Mouse (Mus musculus) gastrocnemius, postnatal 25 days (tissue): ENCODE measurements at regions not wholly inside any gene's neighbourhood (a gene's known extent, or its start where the extent isn't known, plus 50 kb on each side); places are given as distances from the start of the nearest gene placed in this dataset.

Experiments used
- DNase-seq: peaks from one replicate; pipeline ENCODE4 v3.0.0; 2022

- no peak for DNase-seq
Measured at GRCm38 (mm10) chr16:9354331-9355030, 524.6 kb downstream of the 1810013L24Rik start.

- no peak for DNase-seq
Measured at GRCm38 (mm10) chr16:9358651-9359050, 528.8 kb downstream of the 1810013L24Rik start.

GRCm38 (mm10) chr16:9359399-9360135 lies 529.7 kb downstream of the 1810013L24Rik start:
- DNase-seq, result no peak

- DNase-seq, result no peak
Measured at GRCm38 (mm10) chr16:9360741-9361255, 530.9 kb downstream of the 1810013L24Rik start.

- DNase-seq, result no peak
Measured at GRCm38 (mm10) chr16:9362116-9362515, 532.2 kb downstream of the 1810013L24Rik start.

GRCm38 (mm10) chr16:9364105-9364504 lies 534.2 kb downstream of the 1810013L24Rik start:
- DNase-seq, result no peak

- no peak for DNase-seq
Measured at GRCm38 (mm10) chr16:9390986-9391385, 561.1 kb downstream of the 1810013L24Rik start.

GRCm38 (mm10) chr16:9404736-9405135 lies 574.8 kb downstream of the 1810013L24Rik start:
- DNase-seq, result no peak

- no peak for DNase-seq
Measured at GRCm38 (mm10) chr16:9408196-9408595, 578.3 kb downstream of the 1810013L24Rik start.

GRCm38 (mm10) chr16:9430509-9430908 lies 564.9 kb downstream of the Grin2a start:
- DNase-seq, result no peak

- DNase-seq, result no peak
Measured at GRCm38 (mm10) chr16:9439300-9439856, 556.0 kb downstream of the Grin2a start.

GRCm38 (mm10) chr16:9439891-9440290 lies 555.5 kb downstream of the Grin2a start:
- DNase-seq, result no peak

GRCm38 (mm10) chr16:9452058-9452457 lies 543.3 kb downstream of the Grin2a start:
- DNase-seq, result no peak

- no peak for DNase-seq
Measured at GRCm38 (mm10) chr16:9457574-9457973, 537.8 kb downstream of the Grin2a start.

- DNase-seq, result no peak
Measured at GRCm38 (mm10) chr16:9462497-9462896, 532.9 kb downstream of the Grin2a start.

- no peak for DNase-seq
Measured at GRCm38 (mm10) chr16:9469394-9469793, 526.0 kb downstream of the Grin2a start.

- DNase-seq, result no peak
Measured at GRCm38 (mm10) chr16:9485291-9485690, 510.1 kb downstream of the Grin2a start.

GRCm38 (mm10) chr16:9498301-9498700 lies 497.1 kb downstream of the Grin2a start:
- no peak for DNase-seq

GRCm38 (mm10) chr16:9501713-9502112 lies 493.6 kb downstream of the Grin2a start:
- DNase-seq, result no peak

- no peak for DNase-seq
Measured at GRCm38 (mm10) chr16:9509666-9510065, 485.7 kb downstream of the Grin2a start.

GRCm38 (mm10) chr16:9514538-9514937 lies 480.8 kb downstream of the Grin2a start:
- no peak for DNase-seq
